Mouse (Mus musculus) forebrain, embryonic 15.5 days (tissue): ENCODE measurements around the gene Cmip. TPM values are rescaled to one million over a fixed set of nuclear protein-coding genes. Genes with fewer than 3 reads are reported as not detected.
A peak's percentile ranks its signal among the peaks of the same experiment; 100 is the strongest.

ENCODE experiments used
- ATAC-seq: fragments of 200-750 bp; cut with Nextera tagmentation; replicated peaks from 2 replicates; pipeline ENCODE4 v1.8.0; 2017; ENCODE audit warnings: mild to moderate bottlenecking, moderate TSS enrichment, moderate library complexity
- H3K27ac ChIP-seq: fragments of 300-500 bp; sonication (generic); replicated peaks from 2 replicates; pipeline ENCODE4 v1.5.1; 2015; ENCODE audit warnings: mild to moderate bottlenecking, inconsistent platforms
- H3K27me3 ChIP-seq: fragments of 300-500 bp; sonication (generic); 2 replicates; pipeline ENCODE4 v1.6.1; 2015; ENCODE audit warnings: inconsistent platforms
- H3K36me3 ChIP-seq: fragments of 300-500 bp; sonication (generic); 2 replicates; pipeline ENCODE4 v1.6.1; 2015; ENCODE audit warnings: mild to moderate bottlenecking, inconsistent platforms
- H3K4me1 ChIP-seq: fragments of 300-500 bp; sonication (generic); 2 replicates; pipeline ENCODE4 v1.6.1; 2015; ENCODE audit warnings: inconsistent platforms
- H3K4me2 ChIP-seq: fragments of 300-500 bp; sonication (generic); replicated peaks from 2 replicates; pipeline ENCODE4 v1.6.1; 2015; ENCODE audit warnings: mild to moderate bottlenecking, inconsistent platforms
- H3K4me3 ChIP-seq: fragments of 300-500 bp; sonication (generic); 2 replicates; pipeline ENCODE4 v1.5.1; 2015; ENCODE audit warnings: mild to moderate bottlenecking, inconsistent platforms
- H3K9ac ChIP-seq: fragments of 300-500 bp; sonication (generic); replicated peaks from 2 replicates; pipeline ENCODE4 v1.6.1; 2015; ENCODE audit warnings: mild to moderate bottlenecking, inconsistent platforms
- H3K9me3 ChIP-seq: fragments of 300-500 bp; sonication (generic); 2 replicates; pipeline ENCODE4 v1.6.1; 2016; ENCODE audit warnings: inconsistent platforms
- WGBS: fragments of 180-500 bp; shearing (Covaris S2); methylation state at CpG from one replicate; pipeline ENCODE4 v1.1.7; 2015; ENCODE audit warnings: mixed read lengths; 5-methylcytosine and 5-hydroxymethylcytosine counted together
- polyA plus RNA-seq: library from polyadenylated mRNA; unstranded; fragments of >200 nt; fragmentation: Nextera tagmentation; extraction: Ambion mirVana; gene quantifications from 2 replicates; pipeline ENCODE4 v1.2.1, GENCODE M21; 2015

The Cmip gene
- polyA plus RNA-seq = 83.8 and 113 TPM in 2 replicates

GRCm38 (mm10) chr8:117257029-117257820 is at the start of gene Cmip:
Gene Cmip (plus strand): TSS chr8:117257064.
- Histone ChIP-seq H3K4me1 (peaks cover 38% of the 10 kb centered on the region), H3K27me3 (no peaks in the 10 kb centered on the region), H3K9me3 (no peaks in the 10 kb centered on the region), H3K27ac (peak within 1 kb of the TSS; percentile 91), H3K36me3 (no peaks in the 10 kb centered on the region), H3K4me2 (peak within 1 kb of the TSS; percentile 90), H3K4me3 (peak within 1 kb of the TSS; percentile 73), H3K9ac (peak within 1 kb of the TSS; percentile 79)
- WGBS = under 1% methylated on average over 54 of the region's 65 CpGs
- peak; percentile 14 for ATAC-seq

GRCm38 (mm10) chr8:117209150-117209549 is 47.7 kb upstream of the Cmip start:
- H3K9me3 ChIP-seq = no peaks in the 10 kb centered on the region
- H3K27me3 ChIP-seq = no peaks in the 10 kb centered on the region
- no peak for ATAC-seq
- peaks cover 7% of the 10 kb centered on the region; the same call in 1 of the 2 replicates for H3K36me3 ChIP-seq
- no peaks in the 10 kb centered on the region for H3K4me1 ChIP-seq
- WGBS = 93% methylated on average over 12 of the region's 12 CpGs
- no peak overlapping the region for H3K27ac ChIP-seq
- no peak overlapping the region for H3K9ac ChIP-seq
- no peak overlapping the region for H3K4me3 ChIP-seq
- no peak overlapping the region for H3K4me2 ChIP-seq

- no peaks in the 10 kb centered on the region for H3K36me3 ChIP-seq
- H3K4me2 ChIP-seq = no peak overlapping the region
- H3K9me3 ChIP-seq = no peaks in the 10 kb centered on the region
- ATAC-seq = no peak
- H3K27ac ChIP-seq = no peak overlapping the region
- H3K9ac ChIP-seq = no peak overlapping the region
- 79% methylated on average over 11 of the region's 11 CpGs for WGBS
- no peaks in the 10 kb centered on the region for H3K27me3 ChIP-seq
- H3K4me3 ChIP-seq = no peak overlapping the region
- no peaks in the 10 kb centered on the region for H3K4me1 ChIP-seq
These were observed 44.8 kb upstream of the Cmip start for GRCm38 (mm10) chr8:117212100-117212499.

- no peak for ATAC-seq
- Histone ChIP-seq H3K4me1 (no peaks in the 10 kb centered on the region), H3K27ac (no peak overlapping the region), H3K36me3 (no peaks in the 10 kb centered on the region), H3K4me3 (no peak overlapping the region), H3K4me2 (no peak overlapping the region), H3K9ac (no peak overlapping the region), H3K27me3 (no peaks in the 10 kb centered on the region), H3K9me3 (no peaks in the 10 kb centered on the region)
- WGBS = 94% methylated on average over 2 of the region's 2 CpGs
These were observed 39.1 kb upstream of the Cmip start for GRCm38 (mm10) chr8:117217724-117218123.

- no peak overlapping the region for H3K4me2 ChIP-seq
- H3K4me3 ChIP-seq = no peak overlapping the region
- H3K27ac ChIP-seq = no peak overlapping the region
- no peaks in the 10 kb centered on the region for H3K9me3 ChIP-seq
- H3K9ac ChIP-seq = no peak overlapping the region
- ATAC-seq = no peak
- H3K27me3 ChIP-seq = no peaks in the 10 kb centered on the region
- peaks cover 3% of the 10 kb centered on the region for H3K4me1 ChIP-seq
- no peaks in the 10 kb centered on the region for H3K36me3 ChIP-seq
- WGBS = 64% methylated on average over 6 of the region's 6 CpGs
These were observed 34.5 kb upstream of the Cmip start for GRCm38 (mm10) chr8:117222396-117222795.

GRCm38 (mm10) chr8:117224630-117225029 is 32.2 kb upstream of the Cmip start:
- peak overlapping the region; percentile 47 for H3K4me2 ChIP-seq
- H3K27me3 ChIP-seq = no peaks in the 10 kb centered on the region
- ATAC-seq = peak; percentile 82
- H3K4me3 ChIP-seq = peak overlapping the region; percentile 36
- peaks cover 3% of the 10 kb centered on the region for H3K4me1 ChIP-seq
- WGBS = 14% methylated on average over 9 of the region's 9 CpGs
- no peak overlapping the region for H3K27ac ChIP-seq
- H3K9ac ChIP-seq = peak overlapping the region; percentile 42; the same call in 1 of the 2 replicates
- H3K36me3 ChIP-seq = no peaks in the 10 kb centered on the region
- no peaks in the 10 kb centered on the region for H3K9me3 ChIP-seq

GRCm38 (mm10) chr8:117226306-117226705 is 30.6 kb upstream of the Cmip start:
- ATAC-seq = no peak
- Histone ChIP-seq H3K4me2 (no peak overlapping the region), H3K36me3 (no peaks in the 10 kb centered on the region), H3K4me3 (no peak overlapping the region), H3K4me1 (peaks cover 3% of the 10 kb centered on the region), H3K9ac (no peak overlapping the region), H3K27ac (no peak overlapping the region), H3K9me3 (no peaks in the 10 kb centered on the region), H3K27me3 (no peaks in the 10 kb centered on the region)
- WGBS = 88% methylated on average over 12 of the region's 12 CpGs

- Histone ChIP-seq H3K4me3 (no peak overlapping the region), H3K9me3 (no peaks in the 10 kb centered on the region), H3K4me2 (no peak overlapping the region), H3K36me3 (no peaks in the 10 kb centered on the region), H3K9ac (no peak overlapping the region), H3K27ac (no peak overlapping the region), H3K27me3 (no peaks in the 10 kb centered on the region), H3K4me1 (peaks cover 3% of the 10 kb centered on the region)
- WGBS = 85% methylated on average over 2 of the region's 2 CpGs
- no peak for ATAC-seq
These were observed 29.5 kb upstream of the Cmip start for GRCm38 (mm10) chr8:117227339-117227738.

- WGBS = 83% methylated on average over 7 of the region's 7 CpGs
- no peak overlapping the region for H3K9ac ChIP-seq
- no peaks in the 10 kb centered on the region for H3K4me1 ChIP-seq
These were observed 23.7 kb upstream of the Cmip start for GRCm38 (mm10) chr8:117233199-117233598.

GRCm38 (mm10) chr8:117236531-117236930 is 20.3 kb upstream of the Cmip start:
- Histone ChIP-seq H3K36me3 (no peaks in the 10 kb centered on the region), H3K27ac (no peak overlapping the region), H3K9me3 (no peaks in the 10 kb centered on the region), H3K4me2 (no peak overlapping the region), H3K4me3 (no peak overlapping the region), H3K9ac (no peak overlapping the region), H3K27me3 (no peaks in the 10 kb centered on the region), H3K4me1 (no peaks in the 10 kb centered on the region)
- 92% methylated on average over 4 of the region's 4 CpGs for WGBS
- ATAC-seq = no peak

More at GRCm38 (mm10) chr8:117233199-117233598, 23.7 kb upstream of the Cmip start:
- ATAC-seq = no peak
- Histone ChIP-seq H3K4me2 (no peak overlapping the region), H3K9me3 (no peaks in the 10 kb centered on the region), H3K27ac (no peak overlapping the region), H3K4me3 (no peak overlapping the region), H3K27me3 (no peaks in the 10 kb centered on the region), H3K36me3 (no peaks in the 10 kb centered on the region)

GRCm38 (mm10) chr8:117240326-117240725 is 16.5 kb upstream of the Cmip start:
- no peak overlapping the region for H3K9ac ChIP-seq
- H3K4me1 ChIP-seq = no peaks in the 10 kb centered on the region
- no peak for ATAC-seq
- no peaks in the 10 kb centered on the region for H3K9me3 ChIP-seq
- no peaks in the 10 kb centered on the region for H3K36me3 ChIP-seq
- no peak overlapping the region for H3K27ac ChIP-seq
- WGBS = 91% methylated on average over 5 of the region's 5 CpGs
- H3K4me2 ChIP-seq = no peak overlapping the region
- no peaks in the 10 kb centered on the region for H3K27me3 ChIP-seq
- no peak overlapping the region for H3K4me3 ChIP-seq

- Histone ChIP-seq H3K4me1 (no peaks in the 10 kb centered on the region), H3K36me3 (no peaks in the 10 kb centered on the region), H3K27ac (no peak overlapping the region), H3K4me2 (no peak overlapping the region), H3K27me3 (no peaks in the 10 kb centered on the region), H3K4me3 (no peak overlapping the region), H3K9me3 (no peaks in the 10 kb centered on the region), H3K9ac (no peak overlapping the region)
- ATAC-seq = no peak
- 82% methylated on average over 5 of the region's 5 CpGs for WGBS
These were observed 15.9 kb upstream of the Cmip start for GRCm38 (mm10) chr8:117240841-117241494.
